Mouse (Mus musculus) heart, adult 2 months (tissue): ENCODE measurements around the gene Tbc1d13. TPM values are rescaled to one million over a fixed set of nuclear protein-coding genes. Genes with fewer than 3 reads are reported as not detected.
"Not testable (repeated sequence)": the region's sequence is repeated elsewhere in the genome, so short reads cannot be mapped to it uniquely, and the experiment has no call there.

Experiments used
- DNase-seq, 2 experiments: peaks; one replicate each; pipeline ENCODE4 v3.0.0; 2021
- H3K27ac ChIP-seq: fragments of 200-600 bp; 2 replicates; pipeline ENCODE4 v1.8.1; 2022
- H3K27me3 ChIP-seq: fragments of 200-500 bp; 2 replicates; pipeline ENCODE4 v1.6.1; 2012; ENCODE audit warnings: mild to moderate bottlenecking, low read length, inconsistent platforms, mixed read lengths; ENCODE audit not compliant: control insufficient read depth, insufficient read depth
- H3K36me3 ChIP-seq: fragments of 200-500 bp; 2 replicates; pipeline ENCODE4 v1.6.1; 2012; ENCODE audit warnings: low read length, inconsistent platforms; ENCODE audit not compliant: control insufficient read depth, insufficient read depth
- H3K4me1 ChIP-seq: fragments of 200-500 bp; 2 replicates; pipeline ENCODE4 v1.6.1; 2011; ENCODE audit warnings: low read length; ENCODE audit not compliant: control insufficient read depth, insufficient read depth
- H3K4me3 ChIP-seq: fragments of 200-600 bp; 2 replicates; pipeline ENCODE4 v1.8.1; 2022
- H3K79me2 ChIP-seq: fragments of 200-500 bp; replicated peaks from 2 replicates; pipeline ENCODE4 v1.6.1; 2012; ENCODE audit warnings: mild to moderate bottlenecking, inconsistent platforms, low read length, moderate library complexity, mixed read lengths; ENCODE audit not compliant: control insufficient read depth, insufficient read depth
- H3K9ac ChIP-seq: fragments of 200-500 bp; 2 replicates; pipeline ENCODE4 v1.6.1; 2012; ENCODE audit warnings: low read depth, mild to moderate bottlenecking, control low read depth, inconsistent platforms, low read length, mixed read lengths
- CTCF ChIP-seq: fragments of 200-600 bp; IDR thresholded peaks from 2 replicates; pipeline ENCODE4 v1.8.1; 2022; ENCODE audit warnings: antibody characterized with exemption, mild to moderate bottlenecking, moderate library complexity
- EP300 ChIP-seq: fragments of 200-500 bp; IDR thresholded peaks from 2 replicates; pipeline ENCODE4 v1.6.1; 2011; ENCODE audit warnings: low read depth, low read length, control low read depth; ENCODE audit not compliant: insufficient read depth
- POLR2A ChIP-seq: fragments of 200-500 bp; IDR thresholded peaks from 2 replicates; pipeline ENCODE4 v1.6.1; 2011; ENCODE audit warnings: mild to moderate bottlenecking, low read depth, low read length, control low read depth; ENCODE audit not compliant: insufficient read depth
- WGBS: fragments of 180-500 bp; shearing (Covaris S2); methylation state at CpG from one replicate; pipeline ENCODE4 v1.1.7; 2018; 5-methylcytosine and 5-hydroxymethylcytosine counted together
- intact Hi-C: fragments of 180-260 bp; cut with DNase I; formaldehyde crosslinking; loops from one replicate; pipeline ENCODE4 v1.15.1; 2025
- polyA plus RNA-seq: library from polyadenylated mRNA; depleted of rRNA; stranded (reverse); fragments of >200 nt; gene quantifications from 2 replicates; pipeline ENCODE4 v1.2.3, GENCODE M21; 2012
- total RNA-seq, 2 experiments: library from RNA; stranded (reverse); gene quantifications; 2 replicates each; pipeline ENCODE4 v1.2.3; 2021

Gene Tbc1d13
- total and polyA plus RNA-seq, 3 experiments, result 17.2 to 25.4 (median 17.4) TPM

DNA sequence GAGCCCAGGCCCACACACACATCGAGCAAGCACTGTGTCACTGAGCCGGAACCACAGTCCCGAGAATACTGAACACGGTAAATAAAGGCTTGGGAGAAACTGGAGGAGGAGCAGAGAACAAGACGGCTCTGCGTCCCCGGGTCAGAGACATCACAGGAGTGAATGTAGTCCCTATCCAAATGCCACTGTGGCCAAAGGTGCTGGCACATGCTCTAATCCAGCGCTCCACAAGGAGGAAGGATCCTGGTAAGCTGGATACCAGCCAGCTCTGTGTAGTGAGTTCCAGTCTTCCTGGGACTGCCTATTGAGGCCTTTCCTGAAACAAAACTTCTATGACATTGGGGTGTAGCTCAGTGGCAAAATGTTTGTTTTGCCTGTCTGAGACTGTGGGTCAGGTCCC, 19.1 kb downstream of the Tbc1d13 start:
- Histone ChIP-seq H3K79me2 (no peaks in the 10 kb centered on the region), H3K27me3 (no peaks in the 10 kb centered on the region), H3K36me3 (no peaks in the 10 kb centered on the region), H3K4me1 (no peaks in the 10 kb centered on the region), H3K27ac (no peak overlapping the region), H3K9ac (no peak overlapping the region), H3K4me3 (no peak overlapping the region)
- intact Hi-C loops, result loop anchor here (10.0 kb wide), 1 partner anchor 48 kb away; no protein-coding TSS in a partner anchor
- no peak for DNase-seq
- TF ChIP-seq CTCF, result no peak
- TF ChIP-seq POLR2A, result no peak
- TF ChIP-seq EP300, result no peak
- WGBS, result 76% methylated on average over 8 of the region's 8 CpGs

- H3K4me3 ChIP-seq, H3K27me3 ChIP-seq, H3K4me1 ChIP-seq, H3K79me2 ChIP-seq, H3K9ac ChIP-seq, DNase-seq, H3K27ac ChIP-seq, H3K36me3 ChIP-seq: not testable (repeated sequence)
- intact Hi-C loops, result loop anchor here (5.0 to 10.0 kb wide), 2 partner anchors 55 to 118 kb away; no protein-coding TSS in a partner anchor
- WGBS, result 73% methylated on average over 9 of the region's 10 CpGs
Measured at GRCm38 (mm10) chr2:30159871-30160270, 26.3 kb downstream of the Tbc1d13 start.

GRCm38 (mm10) chr2:30161809-30162208, 28.3 kb downstream of the Tbc1d13 start:
- intact Hi-C loops, result loop anchor here (1.0 to 5.0 kb wide), 2 partner anchors 34 to 120 kb away; no protein-coding TSS in a partner anchor
- Histone ChIP-seq H3K4me1 (no peaks in the 10 kb centered on the region), H3K27ac (no peak overlapping the region), H3K9ac (no peak overlapping the region), H3K4me3 (no peak overlapping the region), H3K36me3 (no peaks in the 10 kb centered on the region), H3K27me3 (no peaks in the 10 kb centered on the region), H3K79me2 (no peaks in the 10 kb centered on the region)
- no peak for TF ChIP-seq EP300
- TF ChIP-seq CTCF, result peak; percentile 86
- no peak for DNase-seq

DNA sequence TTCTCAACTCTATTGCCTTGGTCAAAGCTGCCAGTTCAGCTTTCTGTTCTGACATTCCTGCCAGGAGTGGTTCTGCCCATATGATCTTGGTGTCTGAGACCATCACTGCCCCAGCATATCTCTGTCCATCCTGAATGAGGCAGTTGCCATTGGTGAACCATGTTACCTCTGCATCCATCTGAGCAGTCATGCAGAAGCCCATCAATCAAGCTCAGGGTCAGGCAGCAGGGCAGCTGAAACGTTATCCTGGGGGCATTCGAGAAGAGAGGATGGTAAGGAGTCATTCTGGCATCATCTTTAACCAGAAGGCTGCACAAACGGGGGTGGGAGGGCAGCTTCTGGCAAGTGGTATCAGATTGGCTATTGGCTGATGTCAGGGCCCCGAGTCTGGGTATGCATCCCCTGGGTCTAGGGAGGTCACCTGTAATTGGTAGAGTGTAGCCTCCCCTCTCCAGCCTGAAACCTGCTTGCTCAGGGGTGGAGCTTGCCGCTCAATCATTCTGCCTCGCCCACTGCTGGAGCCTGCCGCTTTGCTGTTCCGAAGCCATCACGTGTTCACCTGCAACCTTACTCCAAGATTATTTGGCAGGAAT, 30.9 kb downstream of the Tbc1d13 start:
- intact Hi-C loops, result loop anchor here (5.0 kb wide), 1 partner anchor 122 kb away; no protein-coding TSS in a partner anchor
- DNase-seq, result no peak
- H3K27ac ChIP-seq, result no peak overlapping the region
- no peaks in the 10 kb centered on the region for H3K79me2 ChIP-seq
- no peaks in the 10 kb centered on the region for H3K4me1 ChIP-seq
- no peaks in the 10 kb centered on the region for H3K36me3 ChIP-seq
- H3K9ac ChIP-seq, result no peak overlapping the region
- no peak overlapping the region for H3K4me3 ChIP-seq
- no peaks in the 10 kb centered on the region for H3K27me3 ChIP-seq
- TF ChIP-seq POLR2A (no peak), CTCF (no peak), EP300 (no peak)
- 50% methylated on average over 9 of the region's 9 CpGs for WGBS

- no peak for DNase-seq
- no peaks in the 10 kb centered on the region for H3K79me2 ChIP-seq
- 58% methylated on average over 4 of the region's 4 CpGs for WGBS
- H3K36me3 ChIP-seq, result no peaks in the 10 kb centered on the region
- no peaks in the 10 kb centered on the region; the same call in 1 of the 2 replicates for H3K4me1 ChIP-seq
- no peaks in the 10 kb centered on the region for H3K27me3 ChIP-seq
- H3K4me3 ChIP-seq, result no peak overlapping the region
- TF ChIP-seq CTCF (peak; percentile 42), POLR2A (no peak), EP300 (no peak)
- intact Hi-C loops, result no loop called here
- no peak overlapping the region for H3K27ac ChIP-seq
- H3K9ac ChIP-seq, result no peak overlapping the region
Measured at GRCm38 (mm10) chr2:30166677-30167076, 33.1 kb downstream of the Tbc1d13 start.

DNA sequence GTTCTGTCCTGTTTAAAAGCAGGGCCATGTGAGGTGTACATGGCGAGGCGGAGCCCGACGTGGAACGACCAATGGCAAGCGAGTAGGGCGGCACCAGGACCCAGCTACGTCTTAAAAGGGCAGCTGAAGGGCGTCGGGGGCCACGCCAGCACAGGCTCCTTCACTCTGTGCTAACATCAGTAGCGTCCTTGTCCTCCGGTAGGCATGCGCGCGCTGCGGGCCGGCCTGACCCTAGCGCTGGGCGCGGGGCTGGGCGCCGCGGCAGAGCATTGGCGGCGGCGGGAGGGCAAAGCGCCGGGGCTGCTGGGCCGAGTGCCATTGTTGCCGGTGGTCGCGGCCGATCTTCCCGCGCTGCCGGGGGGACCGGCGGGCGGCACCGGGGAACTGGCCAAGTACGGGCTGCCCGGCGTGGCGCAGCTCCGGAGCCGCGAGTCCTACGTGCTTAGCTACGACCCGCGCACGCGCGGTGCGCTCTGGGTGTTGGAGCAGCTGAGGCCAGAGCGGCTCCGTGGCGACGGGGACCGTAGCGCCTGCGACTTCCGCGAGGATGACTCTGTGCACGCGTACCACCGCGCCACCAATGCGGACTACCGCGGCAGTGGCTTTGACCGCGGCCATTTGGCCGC, 37.9 kb downstream of the Tbc1d13 start, which contains the start of gene Endog:
Gene Endog (plus strand): TSS at position 123 of the 626 bp plus-strand sequence.
- Histone ChIP-seq H3K4me3 (peak within 1 kb of the TSS; percentile 97), H3K36me3 (no peaks in the 10 kb centered on the region), H3K9ac (peak within 1 kb of the TSS; percentile 89), H3K27ac (peak within 1 kb of the TSS; percentile 100), H3K27me3 (no peaks in the 10 kb centered on the region), H3K4me1 (peaks cover 5% of the 10 kb centered on the region), H3K79me2 (no peaks in the 10 kb centered on the region)
- TF ChIP-seq EP300, result peak; percentile 54; the same call in 1 of the 2 replicates
- no peak for TF ChIP-seq CTCF
- peak; percentile 98 for TF ChIP-seq POLR2A
- intact Hi-C loops, result loop anchor here (2.0 to 5.0 kb wide), 2 partner anchors 99 to 116 kb away; partner anchors contain the start of genes Dolk and Nup188
- WGBS, result under 1% methylated on average over 72 of the region's 75 CpGs
- peak; percentile 88 to 92 for DNase-seq
